Mouse (Mus musculus): ENCODE results near the gene Xaf1. TPM values are rescaled to one million over a fixed set of nuclear protein-coding genes. Genes with fewer than 3 reads are reported as not detected.
"Not testable (repeated sequence)": the region's sequence is repeated elsewhere in the genome, so short reads cannot be mapped to it uniquely, and the experiment has no call there.

Gene Xaf1
- polyA plus RNA-seq, 1 experiment from 2014 or later = 1.3 TPM

GRCm38 (mm10) chr11:72325701-72326100 is 24.3 kb downstream of the Xaf1 start:
- no peak overlapping the region for H3K9ac ChIP-seq (ENCODE audit: low read depth, low read length)
- no peak overlapping the region for H3K4me3 ChIP-seq (ENCODE audit: low read depth, low read length)
- no peaks in the 10 kb centered on the region for H3K4me1 ChIP-seq (replicated peaks; ENCODE audit: control insufficient read depth, insufficient read depth, low read length)
- no peaks in the 10 kb centered on the region for H3K9me3 ChIP-seq (ENCODE audit: control insufficient read depth, low read length)
- ATAC-seq (ENCODE audit: low FRiP score) (no peak), DNase-seq (ENCODE audit: low spot score) (no peak)
- H3K36me3 ChIP-seq (ENCODE audit: control insufficient read depth, insufficient read depth, low read length) = no peaks in the 10 kb centered on the region
- no peaks in the 10 kb centered on the region for H3K27me3 ChIP-seq (ENCODE audit: control insufficient read depth, insufficient read depth, low read length)
- H3K4me2 ChIP-seq (replicated peaks; ENCODE audit: low read depth, low read length) = no peak overlapping the region
- WGBS = 93% methylated on average over 4 of the region's 4 CpGs
- no peak overlapping the region for H3K27ac ChIP-seq (ENCODE audit: low read depth, low read length)

DNA sequence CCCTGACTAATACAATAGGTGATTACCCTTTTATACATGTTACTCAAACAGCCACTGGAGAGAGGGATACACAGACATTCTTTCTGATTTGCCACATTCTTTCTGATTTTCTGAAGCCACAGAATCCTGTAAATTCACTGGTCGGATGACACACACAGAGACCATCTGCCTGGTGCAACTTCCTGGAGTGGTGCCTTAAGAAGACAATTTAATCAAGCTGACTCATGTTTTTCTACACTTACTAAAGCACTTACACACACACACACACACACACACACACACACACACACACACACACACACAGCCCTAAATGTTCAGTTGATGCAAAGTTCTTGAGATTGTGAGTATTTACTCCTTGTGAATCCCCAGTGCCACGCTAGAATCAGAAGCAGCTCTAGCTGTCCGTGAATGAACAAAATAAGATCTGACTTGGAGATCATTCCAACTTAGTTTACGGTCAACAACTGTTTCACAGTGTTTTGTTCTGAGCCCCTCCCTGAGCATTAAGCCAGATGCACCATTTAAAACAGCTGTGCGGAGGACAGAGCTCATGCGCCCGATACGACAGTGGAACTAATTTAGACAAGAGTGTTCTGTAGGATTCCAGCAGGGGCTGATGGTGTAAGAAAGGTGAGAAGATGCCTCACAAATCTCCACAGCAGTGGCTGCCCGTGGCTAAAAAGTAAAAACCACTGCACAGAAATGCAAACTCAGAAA is 31.7 kb downstream of the Xaf1 start:
- H3K36me3 ChIP-seq (ENCODE audit: control insufficient read depth, insufficient read depth, low read length) = no peaks in the 10 kb centered on the region
- H3K4me1 ChIP-seq (replicated peaks; ENCODE audit: control insufficient read depth, insufficient read depth, low read length) = no peaks in the 10 kb centered on the region; the same call in 1 of the 2 replicates
- H3K4me3 ChIP-seq (ENCODE audit: low read depth, low read length) = no peak overlapping the region
- no peak overlapping the region for H3K4me2 ChIP-seq (replicated peaks; ENCODE audit: low read depth, low read length)
- no peaks in the 10 kb centered on the region for H3K9me3 ChIP-seq (ENCODE audit: control insufficient read depth, low read length)
- WGBS = 80% methylated on average over 9 of the region's 9 CpGs
- H3K9ac ChIP-seq (ENCODE audit: low read depth, low read length) = no peak overlapping the region
- DNase-seq (ENCODE audit: low spot score) (no peak), ATAC-seq (ENCODE audit: low FRiP score) (no peak)
- H3K27ac ChIP-seq (ENCODE audit: low read depth, low read length) = no peak overlapping the region
- no peaks in the 10 kb centered on the region for H3K27me3 ChIP-seq (ENCODE audit: control insufficient read depth, insufficient read depth, low read length)

- no peaks in the 10 kb centered on the region for H3K9me3 ChIP-seq (ENCODE audit: control insufficient read depth, low read length)
- H3K4me3 ChIP-seq (ENCODE audit: low read depth, low read length) = no peak overlapping the region
- no peaks in the 10 kb centered on the region for H3K36me3 ChIP-seq (ENCODE audit: control insufficient read depth, insufficient read depth, low read length)
- ATAC-seq (ENCODE audit: low FRiP score) (no peak), DNase-seq (ENCODE audit: low spot score) (no peak)
- H3K4me1 ChIP-seq (replicated peaks; ENCODE audit: control insufficient read depth, insufficient read depth, low read length) = peaks cover 3% of the 10 kb centered on the region; the same call in 1 of the 2 replicates
- H3K4me2 ChIP-seq (replicated peaks; ENCODE audit: low read depth, low read length) = no peak overlapping the region
- no peak overlapping the region for H3K9ac ChIP-seq (ENCODE audit: low read depth, low read length)
- no peak overlapping the region for H3K27ac ChIP-seq (ENCODE audit: low read depth, low read length)
- no peaks in the 10 kb centered on the region for H3K27me3 ChIP-seq (ENCODE audit: control insufficient read depth, insufficient read depth, low read length)
- WGBS = 89% methylated on average over 4 of the region's 4 CpGs
These were observed 33.2 kb downstream of the Xaf1 start for GRCm38 (mm10) chr11:72334653-72335052.

DNA sequence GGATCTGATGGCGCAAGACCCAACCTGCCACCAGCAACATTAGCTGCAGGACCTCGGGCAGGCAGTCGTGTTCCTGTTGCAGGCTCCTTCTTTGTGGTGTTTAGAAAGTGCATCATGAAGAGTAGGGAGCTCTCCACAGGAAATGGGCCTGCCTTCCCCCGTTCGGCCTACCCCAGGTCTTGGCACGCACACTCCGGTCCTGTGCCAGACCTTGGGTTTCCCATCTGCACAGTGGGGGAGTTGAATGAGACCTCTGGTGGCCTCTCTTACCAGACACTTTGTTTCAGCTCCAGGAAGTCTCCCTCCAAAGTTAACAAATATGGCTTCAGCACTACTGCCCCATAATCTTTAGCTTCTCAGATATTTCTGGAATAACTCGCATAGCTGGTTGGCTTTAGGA is 35.3 kb downstream of the Xaf1 start:
- Histone ChIP-seq H3K9me3 (ENCODE audit: control insufficient read depth, low read length) (no peaks in the 10 kb centered on the region), H3K36me3 (ENCODE audit: control insufficient read depth, insufficient read depth, low read length) (no peaks in the 10 kb centered on the region), H3K4me1 (replicated peaks; ENCODE audit: control insufficient read depth, insufficient read depth, low read length) (peaks cover 3% of the 10 kb centered on the region; the same call in 1 of the 2 replicates)

DNA sequence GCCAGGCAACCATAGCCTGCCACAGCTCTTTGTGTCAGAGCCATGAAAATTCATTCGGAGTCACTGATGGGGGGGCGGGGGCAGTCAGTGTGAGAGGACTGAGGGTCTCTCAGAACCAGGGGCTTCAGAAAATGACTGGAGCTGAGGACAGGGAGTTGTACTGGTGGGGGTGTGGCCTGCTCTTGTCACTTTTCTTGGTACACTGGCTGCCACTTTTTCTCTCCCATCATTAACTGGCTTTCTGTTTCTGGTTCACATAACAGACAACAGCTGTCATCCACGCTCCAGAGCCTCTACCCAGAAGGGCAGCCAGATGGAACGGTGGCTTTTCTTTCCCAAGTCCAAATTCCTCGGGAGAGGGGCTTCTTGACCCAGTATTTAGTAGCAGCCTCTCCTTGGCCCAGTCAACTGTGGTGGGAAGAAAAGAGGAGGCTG is 37.0 kb downstream of the Xaf1 start:
- Histone ChIP-seq H3K4me2 (replicated peaks; ENCODE audit: low read depth, low read length) (no peak overlapping the region), H3K27me3 (ENCODE audit: control insufficient read depth, insufficient read depth, low read length) (no peaks in the 10 kb centered on the region), H3K9ac (ENCODE audit: low read depth, low read length) (no peak overlapping the region), H3K27ac (ENCODE audit: low read depth, low read length) (peak overlapping the region; percentile 36; the same call in 1 of the 2 replicates), H3K9me3 (ENCODE audit: control insufficient read depth, low read length) (no peaks in the 10 kb centered on the region), H3K4me1 (replicated peaks; ENCODE audit: control insufficient read depth, insufficient read depth, low read length) (peaks cover 3% of the 10 kb centered on the region; the same call in 1 of the 2 replicates), H3K4me3 (ENCODE audit: low read depth, low read length) (no peak overlapping the region), H3K36me3 (ENCODE audit: control insufficient read depth, insufficient read depth, low read length) (no peaks in the 10 kb centered on the region)
- 30% methylated on average over 5 of the region's 5 CpGs for WGBS
- peak; percentile 45 for DNase-seq (ENCODE audit: low spot score)
- ATAC-seq (ENCODE audit: low FRiP score) = peak; percentile 75

More for the DNA sequence above, 35.3 kb downstream of the Xaf1 start:
- no peak for ATAC-seq (ENCODE audit: low FRiP score)
- Histone ChIP-seq H3K27me3 (ENCODE audit: control insufficient read depth, insufficient read depth, low read length) (no peaks in the 10 kb centered on the region), H3K9ac (ENCODE audit: low read depth, low read length) (no peak overlapping the region), H3K4me3 (ENCODE audit: low read depth, low read length) (no peak overlapping the region), H3K4me2 (replicated peaks; ENCODE audit: low read depth, low read length) (no peak overlapping the region), H3K27ac (ENCODE audit: low read depth, low read length) (no peak overlapping the region)
- WGBS = 84% methylated on average over 8 of the region's 8 CpGs
- DNase-seq (ENCODE audit: low spot score) = no peak

DNA sequence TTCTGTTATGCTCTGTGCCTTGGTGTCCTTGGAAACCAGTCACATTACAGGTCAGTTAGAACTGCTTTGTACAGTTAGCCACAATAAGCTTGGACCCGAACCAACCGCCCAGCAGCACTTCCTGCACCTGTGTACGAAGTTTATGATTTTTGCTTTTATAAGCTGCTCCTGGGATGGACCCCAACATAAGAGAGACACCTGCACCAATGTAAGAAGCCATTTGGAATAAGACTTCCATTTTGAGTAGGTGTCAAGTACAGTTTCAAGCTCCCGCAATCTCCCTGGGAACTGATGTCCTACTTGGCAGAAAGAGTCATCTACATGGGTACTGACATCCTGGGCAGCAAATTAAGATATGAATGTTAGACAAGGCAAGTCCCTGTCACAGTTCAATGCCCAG is 38.3 kb downstream of the Xaf1 start:
- no peaks in the 10 kb centered on the region for H3K9me3 ChIP-seq (ENCODE audit: control insufficient read depth, low read length)
- no peak overlapping the region for H3K4me3 ChIP-seq (ENCODE audit: low read depth, low read length)
- no peak for ATAC-seq (ENCODE audit: low FRiP score)
- H3K4me1 ChIP-seq (replicated peaks; ENCODE audit: control insufficient read depth, insufficient read depth, low read length) = peaks cover 3% of the 10 kb centered on the region; the same call in 1 of the 2 replicates
- 88% methylated on average over 4 of the region's 4 CpGs for WGBS
- no peak overlapping the region for H3K9ac ChIP-seq (ENCODE audit: low read depth, low read length)
- DNase-seq (ENCODE audit: low spot score) = no peak
- H3K27me3 ChIP-seq (ENCODE audit: control insufficient read depth, insufficient read depth, low read length) = no peaks in the 10 kb centered on the region
- no peaks in the 10 kb centered on the region for H3K36me3 ChIP-seq (ENCODE audit: control insufficient read depth, insufficient read depth, low read length)
- no peak overlapping the region for H3K4me2 ChIP-seq (replicated peaks; ENCODE audit: low read depth, low read length)
- no peak overlapping the region for H3K27ac ChIP-seq (ENCODE audit: low read depth, low read length)

- DNase-seq (ENCODE audit: low spot score) = peak; percentile 79
- 10% methylated on average over 7 of the region's 7 CpGs for WGBS
- Histone ChIP-seq H3K36me3 (ENCODE audit: control insufficient read depth, insufficient read depth, low read length) (no peaks in the 10 kb centered on the region), H3K9ac (ENCODE audit: low read depth, low read length) (no peak overlapping the region), H3K4me1 (replicated peaks; ENCODE audit: control insufficient read depth, insufficient read depth, low read length) (peaks cover 3% of the 10 kb centered on the region; the same call in 1 of the 2 replicates), H3K27me3 (ENCODE audit: control insufficient read depth, insufficient read depth, low read length) (no peaks in the 10 kb centered on the region), H3K4me3 (ENCODE audit: low read depth, low read length) (no peak overlapping the region), H3K27ac (ENCODE audit: low read depth, low read length) (no peak overlapping the region), H3K9me3 (ENCODE audit: control insufficient read depth, low read length) (no peaks in the 10 kb centered on the region), H3K4me2 (replicated peaks; ENCODE audit: low read depth, low read length) (no peak overlapping the region)
- ATAC-seq (ENCODE audit: low FRiP score) = peak; percentile 77; the same call in 1 of the 2 replicates
These were observed 41.3 kb downstream of the Xaf1 start for GRCm38 (mm10) chr11:72342549-72343237.

GRCm38 (mm10) chr11:72343238-72343625 is 41.8 kb downstream of the Xaf1 start:
- not testable (repeated sequence) for H3K4me3 ChIP-seq (ENCODE audit: low read depth, low read length); H3K4me1 ChIP-seq (replicated peaks; ENCODE audit: control insufficient read depth, insufficient read depth, low read length); H3K9ac ChIP-seq (ENCODE audit: low read depth, low read length); H3K36me3 ChIP-seq (ENCODE audit: control insufficient read depth, insufficient read depth, low read length); H3K9me3 ChIP-seq (ENCODE audit: control insufficient read depth, low read length); H3K4me2 ChIP-seq (replicated peaks; ENCODE audit: low read depth, low read length); ATAC-seq (ENCODE audit: low FRiP score); DNase-seq (ENCODE audit: low spot score); H3K27me3 ChIP-seq (ENCODE audit: control insufficient read depth, insufficient read depth, low read length); H3K27ac ChIP-seq (ENCODE audit: low read depth, low read length)
- 90% methylated on average over 5 of the region's 5 CpGs for WGBS

Measured in hindbrain, embryonic 11.5 days (tissue).